Mouse (Mus musculus) E14TG2a.4 (cell line): ENCODE data around the gene Esm1.

Experiments used
- H3K27me3 ChIP-seq: 2 replicates; pipeline ENCODE4 v1.6.1; 2014; ENCODE audit warnings: low read length, control low read depth; ENCODE audit not compliant: insufficient read depth
- H3K36me3 ChIP-seq: 2 replicates; pipeline ENCODE4 v1.6.1; 2014; ENCODE audit warnings: low read length, control low read depth; ENCODE audit not compliant: insufficient read depth
- H3K4me1 ChIP-seq: replicated peaks from 2 replicates; pipeline ENCODE4 v1.6.1; 2014; ENCODE audit warnings: low read depth, low read length, control low read depth
- H3K4me3 ChIP-seq: replicated peaks from 2 replicates; pipeline ENCODE4 v1.5.1; 2014; ENCODE audit warnings: mild to moderate bottlenecking, low read length
- H3K9me3 ChIP-seq: 2 replicates; pipeline ENCODE4 v1.6.1; 2014; ENCODE audit warnings: low read length, control low read depth
- CTCF ChIP-seq: conservative IDR thresholded peaks from 2 replicates; pipeline ENCODE4 v1.5.1; 2014; ENCODE audit warnings: low read length
- NANOG ChIP-seq: IDR thresholded peaks from 2 replicates; pipeline ENCODE4 v1.6.1; 2014; ENCODE audit warnings: borderline replicate concordance, low read length, mixed read lengths
- POU5F1 ChIP-seq: IDR thresholded peaks from 2 replicates; pipeline ENCODE4 v1.6.1; 2014; ENCODE audit warnings: low read length, borderline replicate concordance

The Esm1 gene

GRCm38 (mm10) chr13:113197872-113198502, 11.5 kb upstream of the Esm1 start:
- Histone ChIP-seq H3K4me3 (no peak overlapping the region), H3K4me1 (peaks cover 17% of the 10 kb centered on the region), H3K9me3 (no peaks in the 10 kb centered on the region), H3K36me3 (no peaks in the 10 kb centered on the region), H3K27me3 (peaks cover 3% of the 10 kb centered on the region; the same call in 1 of the 2 replicates)
- TF ChIP-seq NANOG (no peak), POU5F1 (no peak), CTCF (no peak)

- H3K27me3 ChIP-seq: peaks cover 3% of the 10 kb centered on the region; the same call in 1 of the 2 replicates
- no peak overlapping the region for H3K4me3 ChIP-seq
- no peaks in the 10 kb centered on the region for H3K36me3 ChIP-seq
- no peak for TF ChIP-seq CTCF
- TF ChIP-seq NANOG: no peak
- TF ChIP-seq POU5F1: no peak
- no peaks in the 10 kb centered on the region for H3K9me3 ChIP-seq
- peaks cover 17% of the 10 kb centered on the region for H3K4me1 ChIP-seq
Observed at GRCm38 (mm10) chr13:113199331-113199730, 10.1 kb upstream of the Esm1 start.

GRCm38 (mm10) chr13:113200726-113201125, 8.7 kb upstream of the Esm1 start:
- TF ChIP-seq POU5F1: no peak
- no peak for TF ChIP-seq NANOG
- no peak for TF ChIP-seq CTCF
- no peaks in the 10 kb centered on the region for H3K9me3 ChIP-seq
- H3K4me3 ChIP-seq: no peak overlapping the region
- no peaks in the 10 kb centered on the region for H3K36me3 ChIP-seq
- peaks cover 3% of the 10 kb centered on the region; the same call in 1 of the 2 replicates for H3K27me3 ChIP-seq
- peaks cover 17% of the 10 kb centered on the region for H3K4me1 ChIP-seq

- Histone ChIP-seq H3K4me1 (peaks cover 17% of the 10 kb centered on the region), H3K9me3 (no peaks in the 10 kb centered on the region), H3K4me3 (no peak overlapping the region), H3K36me3 (no peaks in the 10 kb centered on the region), H3K27me3 (peaks cover 3% of the 10 kb centered on the region; the same call in 1 of the 2 replicates)
- TF ChIP-seq NANOG: no peak
- TF ChIP-seq CTCF: no peak
- TF ChIP-seq POU5F1: no peak
Observed at GRCm38 (mm10) chr13:113201631-113202030, 7.8 kb upstream of the Esm1 start.

GRCm38 (mm10) chr13:113202184-113202583, 7.3 kb upstream of the Esm1 start:
- H3K9me3 ChIP-seq: no peaks in the 10 kb centered on the region
- H3K27me3 ChIP-seq: peaks cover 3% of the 10 kb centered on the region; the same call in 1 of the 2 replicates
- H3K4me1 ChIP-seq: peaks cover 17% of the 10 kb centered on the region
- TF ChIP-seq CTCF (no peak), NANOG (no peak), POU5F1 (no peak)
- H3K4me3 ChIP-seq: no peak overlapping the region
- H3K36me3 ChIP-seq: no peaks in the 10 kb centered on the region

- peaks cover 17% of the 10 kb centered on the region for H3K4me1 ChIP-seq
- H3K36me3 ChIP-seq: no peaks in the 10 kb centered on the region
- H3K27me3 ChIP-seq: no peaks in the 10 kb centered on the region
- H3K4me3 ChIP-seq: no peak overlapping the region
- peaks cover 8% of the 10 kb centered on the region for H3K9me3 ChIP-seq
- TF ChIP-seq CTCF: no peak
- no peak for TF ChIP-seq NANOG
- no peak for TF ChIP-seq POU5F1
Observed at GRCm38 (mm10) chr13:113203146-113203545, 6.3 kb upstream of the Esm1 start.

GRCm38 (mm10) chr13:113205346-113205745, 4.1 kb upstream of the Esm1 start:
- H3K4me1 ChIP-seq: peaks cover 11% of the 10 kb centered on the region; the same call in 1 of the 2 replicates
- no peak overlapping the region for H3K4me3 ChIP-seq
- H3K9me3 ChIP-seq: peaks cover 15% of the 10 kb centered on the region
- H3K36me3 ChIP-seq: no peaks in the 10 kb centered on the region
- peaks cover 14% of the 10 kb centered on the region for H3K27me3 ChIP-seq
- TF ChIP-seq CTCF: no peak
- no peak for TF ChIP-seq NANOG
- TF ChIP-seq POU5F1: no peak

GRCm38 (mm10) chr13:113211345-113211744, 1.9 kb downstream of the Esm1 start:
- Histone ChIP-seq H3K4me3 (no peak overlapping the region), H3K9me3 (peaks cover 15% of the 10 kb centered on the region), H3K36me3 (no peaks in the 10 kb centered on the region), H3K4me1 (peaks cover 7% of the 10 kb centered on the region; the same call in 1 of the 2 replicates), H3K27me3 (peaks cover 41% of the 10 kb centered on the region)
- TF ChIP-seq NANOG (no peak), POU5F1 (no peak), CTCF (no peak)

GRCm38 (mm10) chr13:113212401-113212800, 2.9 kb downstream of the Esm1 start:
- TF ChIP-seq POU5F1 (no peak), CTCF (no peak), NANOG (no peak)
- Histone ChIP-seq H3K9me3 (peaks cover 13% of the 10 kb centered on the region), H3K36me3 (no peaks in the 10 kb centered on the region), H3K27me3 (peaks cover 41% of the 10 kb centered on the region), H3K4me3 (no peak overlapping the region), H3K4me1 (peaks cover 7% of the 10 kb centered on the region; the same call in 1 of the 2 replicates)
